Mouse (Mus musculus) neutrophil, adult 5-6 weeks (primary cell): ENCODE measurements at regions not wholly inside any gene's neighbourhood (a gene's known extent, or its start where the extent isn't known, plus 50 kb on each side); places are given as distances from the start of the nearest gene placed in this dataset.
A peak's percentile ranks its signal among the peaks of the same experiment; 100 is the strongest.

ENCODE experiments used
- ATAC-seq: fragments of 151-379, 151-347 bp; 2 replicates; pipeline ENCODE4 v1.8.0; 2017; ENCODE audit warnings: mild to moderate bottlenecking, moderate TSS enrichment; ENCODE audit not compliant: insufficient number of reproducible peaks, poor library complexity, low FRiP score, severe bottlenecking; ENCODE audit errors: extremely low read depth

- ATAC-seq, result no peak
Measured at GRCm38 (mm10) chr7:82047456-82047855, 55.4 kb upstream of the Bnc1 start.

GRCm38 (mm10) chr7:82053411-82053810, 61.3 kb upstream of the Bnc1 start:
- ATAC-seq, result no peak

DNA sequence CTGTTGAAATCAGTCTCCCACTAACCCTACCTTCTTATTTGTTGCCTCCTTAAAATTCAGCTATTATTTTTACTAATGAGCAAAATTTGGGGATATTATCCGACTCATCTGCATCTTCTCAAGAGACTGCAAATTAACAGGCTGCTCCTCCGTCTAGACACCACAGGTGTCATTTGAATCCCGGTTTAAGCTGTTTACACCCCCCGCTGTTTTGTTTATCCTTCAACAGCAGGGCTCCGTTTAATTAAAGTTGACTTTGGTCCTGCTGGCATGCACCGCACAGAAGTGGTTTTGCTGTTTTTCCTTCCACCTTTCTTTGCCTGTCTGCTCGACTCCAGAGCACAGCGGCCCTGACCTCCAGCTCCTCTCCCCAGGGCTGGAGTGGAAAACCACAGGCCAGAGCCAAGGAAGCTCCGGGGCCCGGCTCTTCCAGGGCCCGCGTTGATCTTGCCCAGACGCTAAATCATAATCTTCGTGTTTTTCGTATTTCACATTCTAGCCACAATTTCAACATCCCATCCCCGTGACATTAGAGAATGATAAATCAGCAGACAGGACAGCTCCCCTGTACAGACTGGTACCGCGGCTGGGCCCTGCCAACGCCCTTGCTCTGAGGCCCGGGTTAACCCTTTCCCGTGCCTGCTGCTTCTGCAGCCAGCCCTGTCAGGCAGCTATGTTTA, 64.6 kb upstream of the Bnc1 start:
- no peak for ATAC-seq

DNA sequence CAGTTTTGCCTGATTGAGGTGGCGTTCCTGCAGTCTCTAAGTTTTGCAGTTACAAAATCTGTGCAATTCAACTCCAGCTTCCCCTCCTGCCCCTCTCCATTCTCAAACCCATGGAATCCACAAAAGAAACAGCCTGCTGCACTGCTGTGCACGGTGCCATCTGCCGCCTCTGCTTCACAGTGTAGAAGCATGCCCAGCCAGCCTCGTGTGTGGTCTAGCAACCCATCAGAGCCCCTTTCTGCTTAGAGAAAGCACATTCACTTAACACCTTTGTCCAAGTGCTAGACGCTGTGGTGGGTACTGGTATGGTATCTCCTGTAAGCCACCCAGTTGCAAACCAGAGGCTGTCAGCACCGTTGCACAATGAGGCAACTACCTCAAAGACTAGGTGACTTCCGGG, 71.3 kb upstream of the Bnc1 start:
- ATAC-seq, result no peak

GRCm38 (mm10) chr7:82069629-82070450, 77.7 kb upstream of the Bnc1 start:
- no peak for ATAC-seq

DNA sequence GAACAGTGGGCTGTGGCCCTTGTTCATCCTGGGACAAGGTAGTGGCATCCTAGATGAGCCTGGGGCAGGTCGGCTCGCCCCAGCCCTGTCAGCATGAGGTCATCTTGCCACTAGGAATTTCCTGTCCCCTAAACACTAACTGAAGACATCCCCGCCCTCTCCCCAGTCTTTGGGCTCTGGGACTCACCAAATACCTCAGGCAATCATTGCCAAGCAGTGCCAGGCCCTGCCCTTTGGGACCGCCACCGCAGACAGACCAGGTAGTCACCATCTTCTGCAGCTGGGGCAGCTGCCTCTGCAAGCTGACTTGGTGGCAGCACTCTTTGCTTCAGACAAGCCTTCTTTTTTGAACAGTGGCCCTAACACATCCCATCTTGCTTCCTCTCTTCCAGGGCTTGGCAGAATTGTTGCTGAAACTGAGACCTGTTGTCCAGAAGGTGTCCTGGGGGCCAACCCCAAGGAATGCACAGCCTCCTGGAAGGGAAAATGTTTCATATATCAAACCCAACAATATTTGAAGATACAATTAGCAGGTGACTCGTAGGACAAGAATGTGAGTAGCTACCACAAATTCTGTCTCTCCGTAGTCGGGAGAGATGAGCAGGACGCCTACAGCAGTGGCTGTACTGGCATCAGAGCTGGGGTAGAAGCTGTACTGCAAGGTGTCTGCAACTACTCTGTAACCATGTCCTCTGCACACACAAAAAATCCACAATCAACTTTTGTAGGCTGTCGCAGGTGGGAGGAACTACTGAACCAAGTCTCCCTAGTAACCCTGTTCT, 79.0 kb upstream of the Bnc1 start:
- ATAC-seq, result no peak

GRCm38 (mm10) chr7:82075359-82075758, 83.3 kb upstream of the Bnc1 start:
- no peak for ATAC-seq

- no peak for ATAC-seq
Measured at GRCm38 (mm10) chr7:82081851-82082250, 89.8 kb upstream of the Bnc1 start.

- no peak for ATAC-seq
Measured at GRCm38 (mm10) chr7:82082883-82083282, 90.8 kb upstream of the Sh3gl3 start.

GRCm38 (mm10) chr7:82084473-82084872, 89.2 kb upstream of the Sh3gl3 start:
- ATAC-seq, result no peak

- ATAC-seq, result no peak
Measured at GRCm38 (mm10) chr7:82085205-82085604, 88.4 kb upstream of the Sh3gl3 start.

GRCm38 (mm10) chr7:82098136-82098535, 75.5 kb upstream of the Sh3gl3 start:
- no peak for ATAC-seq

- ATAC-seq, result no peak
Measured at GRCm38 (mm10) chr7:82101314-82101713, 72.3 kb upstream of the Sh3gl3 start.

GRCm38 (mm10) chr7:82105631-82106030, 68.0 kb upstream of the Sh3gl3 start:
- no peak for ATAC-seq

DNA sequence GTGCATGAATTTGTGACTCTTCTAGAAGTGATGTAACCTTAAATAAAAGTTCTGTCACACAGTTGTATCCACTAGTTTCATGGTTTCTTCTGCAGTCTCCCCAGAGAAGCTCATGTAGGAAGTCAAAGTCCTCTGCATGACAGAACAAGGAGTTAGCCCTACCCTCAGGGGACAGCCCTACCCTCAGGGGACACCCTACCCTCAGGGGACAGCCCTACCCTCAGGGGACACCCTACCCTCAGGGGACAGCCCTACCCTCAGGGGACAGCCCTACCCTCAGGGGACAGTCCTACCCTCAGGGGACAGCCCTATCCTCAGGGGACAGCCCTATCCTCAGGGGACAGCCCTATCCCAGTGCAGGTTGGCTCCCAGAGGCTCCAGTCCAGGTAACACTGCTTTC, 64.5 kb upstream of the Sh3gl3 start:
- ATAC-seq, result peak; percentile 65; the same call in 1 of the 2 replicates

GRCm38 (mm10) chr7:82109550-82109949, 64.1 kb upstream of the Sh3gl3 start:
- ATAC-seq, result no peak

GRCm38 (mm10) chr7:82109977-82110376, 63.7 kb upstream of the Sh3gl3 start:
- no peak for ATAC-seq

DNA sequence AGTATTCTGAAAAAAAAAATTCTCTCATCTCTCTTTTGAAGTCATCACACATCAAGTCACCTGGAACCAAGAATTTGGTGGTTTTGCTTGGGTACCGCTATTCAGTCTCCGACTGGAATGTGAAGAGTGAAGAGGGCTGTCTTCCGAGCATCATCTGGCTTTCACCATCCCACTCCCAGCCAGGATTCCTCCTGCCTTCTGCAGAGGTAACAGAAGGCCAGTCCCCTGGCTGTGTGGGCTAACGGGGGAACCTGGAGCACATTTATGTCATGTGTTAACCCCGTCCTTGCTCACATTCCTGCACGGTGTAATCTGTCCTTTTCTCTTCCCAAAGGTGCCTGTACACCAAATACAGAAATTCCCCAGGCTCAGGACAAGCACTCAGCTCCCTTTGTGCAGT, 61.6 kb upstream of the Sh3gl3 start:
- no peak for ATAC-seq

DNA sequence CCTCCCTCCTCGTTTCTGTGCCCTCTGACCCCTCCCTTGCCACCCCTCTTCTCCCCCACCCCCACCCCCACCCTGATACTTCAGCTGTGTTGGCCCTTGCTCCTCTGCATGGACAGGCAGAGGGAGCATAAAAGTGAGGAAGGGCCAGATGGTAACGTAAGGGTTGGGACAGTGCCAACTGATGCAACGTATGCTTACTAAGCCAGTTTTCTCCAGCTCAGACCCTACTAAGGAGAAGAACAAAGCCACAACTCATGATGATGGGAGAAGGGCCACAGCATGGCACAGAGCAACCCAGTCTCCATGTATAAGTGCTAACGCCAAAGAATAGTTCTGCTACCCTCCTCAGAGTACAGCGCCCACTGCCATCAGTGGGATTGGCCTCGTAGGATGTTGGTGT, 58.0 kb upstream of the Sh3gl3 start:
- ATAC-seq, result no peak

GRCm38 (mm10) chr7:82119266-82119665, 54.4 kb upstream of the Sh3gl3 start:
- ATAC-seq, result no peak
